Mouse (Mus musculus) heart, embryonic 14.5 days (tissue): ENCODE measurements around the gene Ptprn2. TPM values are rescaled to one million over a fixed set of nuclear protein-coding genes. Genes with fewer than 3 reads are reported as not detected.

Source experiments
- ATAC-seq: fragments of 200-750 bp; cut with Nextera tagmentation; 2 replicates; pipeline ENCODE4 v1.8.0; 2017; ENCODE audit warnings: low read depth, moderate TSS enrichment; ENCODE audit not compliant: insufficient number of reproducible peaks, insufficient read depth, low FRiP score
- H3K27ac ChIP-seq, 2 experiments: fragments of 200-500 bp in 1 of 2; fragments of 300-500 bp in 1 of 2; sonication (generic) in 1 of 2; replicated peaks in 1 of 2; 2 replicates each; pipeline ENCODE4 v1.5.1; 2012 to 2014; ENCODE audit warnings: low read depth in 2 of 2, low read length in 2 of 2, control low read depth in 1 of 2, mild to moderate bottlenecking in 1 of 2, mixed read lengths in 1 of 2; ENCODE audit not compliant: control insufficient read depth in 1 of 2, insufficient read depth in 1 of 2
- H3K27me3 ChIP-seq: fragments of 300-500 bp; sonication (generic); 2 replicates; pipeline ENCODE4 v1.6.1; 2014; ENCODE audit warnings: mild to moderate bottlenecking, low read length, control low read depth; ENCODE audit not compliant: control insufficient read depth, insufficient read depth
- H3K36me3 ChIP-seq: fragments of 300-500 bp; sonication (generic); 2 replicates; pipeline ENCODE4 v1.6.1; 2014; ENCODE audit warnings: mild to moderate bottlenecking, control low read depth, low read length, mixed read lengths; ENCODE audit not compliant: control insufficient read depth, insufficient read depth
- H3K4me1 ChIP-seq, 2 experiments: fragments of 200-500 bp in 1 of 2; fragments of 300-500 bp in 1 of 2; sonication (generic) in 1 of 2; 2 replicates each; pipeline ENCODE4 v1.6.1; 2012 to 2014; ENCODE audit warnings: low read length in 2 of 2, control low read depth in 1 of 2, mixed read lengths in 1 of 2; ENCODE audit not compliant: control insufficient read depth in 2 of 2, insufficient read depth in 2 of 2
- H3K4me2 ChIP-seq: fragments of 300-500 bp; sonication (generic); 2 replicates; pipeline ENCODE4 v1.6.1; 2014; ENCODE audit warnings: mild to moderate bottlenecking, low read length
- H3K4me3 ChIP-seq, 2 experiments: fragments of 200-500 bp in 1 of 2; fragments of 300-500 bp in 1 of 2; sonication (generic) in 1 of 2; 2 replicates each; pipeline ENCODE4 v1.5.1; 2012 to 2014; ENCODE audit warnings: low read length in 2 of 2, mild to moderate bottlenecking in 2 of 2, control low read depth in 1 of 2, low read depth in 1 of 2, moderate library complexity in 1 of 2; ENCODE audit not compliant: control insufficient read depth in 1 of 2, insufficient read depth in 1 of 2
- H3K9ac ChIP-seq: fragments of 300-500 bp; sonication (generic); 2 replicates; pipeline ENCODE4 v1.6.1; 2014; ENCODE audit warnings: mild to moderate bottlenecking, low read length
- H3K9me3 ChIP-seq: fragments of 300-500 bp; sonication (generic); 2 replicates; pipeline ENCODE4 v1.6.1; 2016; ENCODE audit warnings: low read length, control low read depth; ENCODE audit not compliant: control insufficient read depth
- WGBS: fragments of 180-500 bp; shearing (Covaris S2); extraction: QIAGEN DNeasy Blood & Tissue Kit; methylation state at CpG from one replicate; pipeline ENCODE4 v1.1.7; 2014; 5-methylcytosine and 5-hydroxymethylcytosine counted together
- polyA plus RNA-seq: library from polyadenylated mRNA; unstranded; fragments of >200 nt; fragmentation: Nextera tagmentation; extraction: Ambion mirVana; gene quantifications from 2 replicates; pipeline ENCODE4 v1.2.1, GENCODE M21; 2014

Gene Ptprn2
- polyA plus RNA-seq, 1 experiment from 2014 or later = 0.20 TPM

DNA sequence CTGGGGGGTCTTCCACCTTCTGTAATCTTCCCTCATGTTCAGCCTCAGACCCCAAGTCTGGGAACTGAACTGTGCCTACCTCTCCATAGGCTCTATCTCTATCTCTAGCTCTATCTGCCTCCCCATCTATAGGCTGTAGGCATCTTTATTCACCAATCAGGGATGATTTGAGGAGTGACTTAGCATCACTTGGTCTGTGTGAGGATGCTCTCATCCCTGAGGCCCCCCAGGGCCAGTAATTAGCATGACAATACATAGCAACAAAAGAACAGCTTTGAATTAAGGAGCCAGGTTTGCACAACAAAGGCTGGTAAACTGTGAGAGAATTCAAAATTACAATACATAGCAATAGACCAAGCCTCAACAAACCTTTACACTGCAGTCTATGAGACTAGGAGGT lies 749.6 kb downstream of the Ptprn2 start:
- H3K9ac ChIP-seq = no peak overlapping the region
- no peak for ATAC-seq

DNA sequence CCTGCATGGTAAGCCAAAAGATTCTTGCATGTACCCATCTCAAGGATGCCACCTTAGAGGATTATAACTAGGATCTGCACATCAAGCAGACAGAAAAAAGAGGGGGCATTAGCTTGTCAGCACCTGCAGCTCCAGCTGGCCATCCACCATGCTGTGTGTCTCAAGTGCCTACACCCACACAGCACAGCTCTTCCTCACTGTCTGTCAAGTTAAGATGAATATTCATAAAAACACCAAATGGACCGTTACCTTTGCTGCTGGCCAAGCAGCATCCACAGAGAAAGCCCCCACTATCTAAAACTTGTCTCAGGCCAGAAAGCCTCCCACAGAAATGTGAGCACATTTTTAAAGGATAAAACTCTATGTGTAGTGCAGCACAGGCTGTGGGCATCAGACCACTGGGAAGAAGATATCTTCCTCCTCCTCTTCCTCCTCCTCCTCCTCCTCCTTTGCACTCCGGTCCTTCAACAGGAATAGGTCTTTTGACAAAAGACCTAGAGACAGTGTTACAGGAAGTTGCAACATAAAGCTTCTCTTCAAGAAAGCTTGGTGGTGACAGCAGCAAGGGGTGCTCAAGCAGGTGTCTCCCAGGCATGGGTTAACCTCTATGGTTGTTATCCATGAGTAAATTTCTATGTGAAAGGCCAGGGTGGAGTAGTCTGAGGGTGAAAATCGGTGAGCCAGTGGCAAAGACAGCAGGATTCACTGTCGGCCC lies 750.7 kb downstream of the Ptprn2 start:
- Histone ChIP-seq H3K9ac (no peak overlapping the region), H3K4me1 (no peaks in the 10 kb centered on the region), H3K27ac (no peak overlapping the region), H3K4me2 (no peak overlapping the region), H3K36me3 (no peaks in the 10 kb centered on the region), H3K4me3 (no peak overlapping the region), H3K27me3 (no peaks in the 10 kb centered on the region), H3K9me3 (no peaks in the 10 kb centered on the region)
- WGBS = 58% methylated on average over 4 of the region's 4 CpGs
- ATAC-seq = no peak

More for the DNA sequence above, 749.6 kb downstream of the Ptprn2 start:
- H3K4me2 ChIP-seq = no peak overlapping the region
- H3K27me3 ChIP-seq = no peaks in the 10 kb centered on the region
- H3K9me3 ChIP-seq = no peaks in the 10 kb centered on the region
- no peaks in the 10 kb centered on the region for H3K36me3 ChIP-seq
- H3K27ac ChIP-seq = no peak overlapping the region
- no peaks in the 10 kb centered on the region for H3K4me1 ChIP-seq
- no peak overlapping the region for H3K4me3 ChIP-seq

DNA sequence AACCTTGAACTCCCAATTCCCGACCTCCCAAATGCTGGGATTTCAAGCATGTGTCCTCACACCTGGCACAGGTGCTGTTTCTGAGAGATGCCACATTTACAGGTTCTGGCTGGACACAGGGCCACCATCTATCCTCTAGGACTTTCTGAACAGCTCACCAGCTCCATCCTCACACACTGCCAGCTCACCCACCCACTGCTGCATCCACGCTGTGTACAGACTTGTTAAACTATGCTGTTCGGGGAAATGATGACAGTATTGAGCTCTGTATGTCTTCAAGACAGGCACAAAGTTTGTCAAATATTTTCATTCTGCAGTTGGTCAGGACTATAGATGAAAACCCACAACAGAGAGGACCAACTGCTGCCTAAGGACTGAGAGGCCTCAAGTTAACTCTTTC lies 751.5 kb downstream of the Ptprn2 start:
- H3K36me3 ChIP-seq = no peaks in the 10 kb centered on the region
- H3K4me3 ChIP-seq = no peak overlapping the region
- ATAC-seq = no peak
- H3K4me2 ChIP-seq = no peak overlapping the region
- no peak overlapping the region for H3K27ac ChIP-seq
- H3K9me3 ChIP-seq = no peaks in the 10 kb centered on the region
- peaks cover 0 to 2% of the 10 kb centered on the region in 2 experiments; a peak in 2 of 4 replicates for H3K4me1 ChIP-seq
- 69% methylated on average over 3 of the region's 3 CpGs for WGBS
- no peak overlapping the region for H3K9ac ChIP-seq
- no peaks in the 10 kb centered on the region for H3K27me3 ChIP-seq

DNA sequence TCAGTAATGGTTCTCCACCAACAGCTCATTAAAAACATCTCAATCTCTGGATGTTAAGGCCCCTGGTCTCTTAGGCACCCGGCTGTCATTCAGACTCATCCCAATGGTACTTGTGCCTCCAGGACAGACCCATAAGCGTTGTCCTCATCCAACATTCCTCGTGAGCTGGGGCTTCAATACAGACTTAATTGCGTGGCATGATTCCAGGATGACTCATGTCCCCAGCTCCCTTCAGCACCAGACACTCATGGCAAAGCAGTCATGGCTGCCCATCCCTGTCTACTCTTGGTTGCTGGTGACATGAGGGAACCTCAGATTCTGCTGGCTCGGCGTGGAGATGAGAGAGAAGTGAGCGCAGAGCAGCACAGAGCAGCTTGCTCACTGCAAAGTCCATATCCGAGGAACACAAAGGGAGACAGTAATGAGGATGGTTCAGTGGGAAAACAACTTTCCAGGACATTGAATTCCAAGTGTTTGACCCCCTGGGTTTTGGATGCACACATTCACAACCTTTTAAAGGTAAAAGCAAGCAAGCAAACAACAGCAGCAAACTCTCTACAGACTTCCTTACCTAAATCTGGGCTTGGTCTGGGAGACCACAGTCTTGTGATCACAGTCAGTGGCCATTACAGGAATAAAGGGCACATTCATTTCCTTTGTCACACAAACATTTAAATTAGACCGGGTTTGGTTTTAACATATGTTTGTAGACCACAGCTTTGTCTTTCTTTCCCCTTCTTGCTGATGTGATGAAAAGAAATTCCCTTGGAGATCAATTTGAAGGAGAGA lies 754.6 kb downstream of the Ptprn2 start:
- 63% methylated on average over 9 of the region's 9 CpGs for WGBS
- no peaks in the 10 kb centered on the region for H3K36me3 ChIP-seq
- no peak for ATAC-seq
- H3K9me3 ChIP-seq = no peaks in the 10 kb centered on the region
- no peak overlapping the region for H3K4me2 ChIP-seq
- no peaks in the 10 kb centered on the region for H3K27me3 ChIP-seq
- no peak overlapping the region for H3K9ac ChIP-seq
- H3K4me1 ChIP-seq = peaks cover 3% of the 10 kb centered on the region in 2 experiments; a peak in 3 of 4 replicates
- no peak overlapping the region for H3K27ac ChIP-seq
- H3K4me3 ChIP-seq = no peak overlapping the region

DNA sequence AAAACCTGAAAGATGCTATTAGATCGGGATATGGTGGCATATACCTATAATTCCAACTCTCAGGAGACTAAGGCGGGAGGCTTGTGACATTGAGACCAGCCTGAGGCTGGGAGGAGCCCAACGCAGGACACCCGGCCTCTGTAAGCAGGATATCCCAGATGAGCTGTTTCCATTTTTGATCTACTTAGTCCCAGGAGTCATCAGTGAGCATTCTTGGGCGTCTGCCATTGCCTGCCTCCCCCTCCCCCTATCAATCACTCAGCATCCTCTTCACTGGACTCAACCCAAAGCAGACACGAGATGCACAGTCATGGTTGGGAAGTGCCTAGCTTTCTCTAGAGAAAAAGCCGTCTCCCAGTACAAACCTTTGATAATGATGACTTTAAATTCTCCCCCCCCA lies 756.7 kb downstream of the Ptprn2 start:
- Histone ChIP-seq H3K4me3 (no peak overlapping the region), H3K9ac (no peak overlapping the region), H3K36me3 (no peaks in the 10 kb centered on the region), H3K4me1 (peaks cover 3% of the 10 kb centered on the region in 2 experiments; a peak in 3 of 4 replicates), H3K27me3 (no peaks in the 10 kb centered on the region), H3K9me3 (no peaks in the 10 kb centered on the region), H3K4me2 (no peak overlapping the region), H3K27ac (no peak overlapping the region)
- ATAC-seq = no peak; the same call in 1 of the 2 replicates
- WGBS = 32% methylated on average over 7 of the region's 7 CpGs

DNA sequence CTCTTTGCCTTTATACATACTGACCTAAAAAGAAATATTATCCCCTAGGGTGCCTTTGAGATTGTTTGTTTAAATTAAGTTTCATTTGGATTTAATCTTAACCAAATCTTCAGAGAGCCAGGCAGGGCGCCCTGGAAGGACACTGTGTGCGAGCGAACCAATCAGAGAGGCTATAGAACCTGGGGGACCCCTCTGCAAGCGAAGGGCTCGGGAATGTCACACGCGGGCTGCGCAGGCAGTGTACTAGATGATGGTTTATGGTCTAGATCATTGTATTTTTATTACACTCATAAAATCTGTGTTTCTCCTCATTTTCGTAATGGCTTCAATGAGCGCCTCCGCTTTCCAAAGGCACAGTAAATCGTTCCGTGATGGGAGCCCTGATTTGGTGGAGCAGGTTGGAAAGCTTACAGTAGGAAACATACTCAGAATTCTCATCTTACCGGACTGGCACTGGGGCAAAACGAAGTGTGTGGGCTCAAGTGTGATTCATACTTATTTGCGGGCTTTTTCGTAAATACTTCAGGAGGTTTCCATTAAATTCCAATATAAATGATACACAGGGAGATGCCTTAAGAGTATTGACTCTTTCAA lies 760.5 kb downstream of the Ptprn2 start:
- Histone ChIP-seq H3K4me2 (no peak overlapping the region), H3K27me3 (no peaks in the 10 kb centered on the region)
- 85% methylated on average over 17 of the region's 17 CpGs for WGBS

DNA sequence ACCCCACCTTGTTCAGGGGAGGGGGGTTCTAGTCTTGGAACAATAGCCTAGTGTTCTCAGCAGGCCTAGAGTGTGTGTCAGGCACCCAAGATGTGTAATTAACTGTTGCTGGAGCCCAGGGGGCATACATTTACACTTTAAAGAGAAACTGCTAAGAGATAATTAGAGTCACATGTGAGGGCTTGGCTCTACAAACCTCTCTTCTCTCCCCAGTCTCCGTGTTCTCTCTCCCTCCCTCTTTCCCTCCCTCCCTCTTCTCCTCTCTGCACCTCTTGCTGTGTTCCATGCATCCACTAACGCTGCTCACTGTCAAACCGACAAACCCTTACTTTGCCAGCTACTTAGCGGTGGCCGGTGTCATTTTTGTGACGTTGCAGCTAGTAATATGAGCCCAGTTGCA lies 764.9 kb downstream of the Ptprn2 start:
- H3K9me3 ChIP-seq = no peaks in the 10 kb centered on the region
- H3K4me3 ChIP-seq = no peak overlapping the region
- no peak overlapping the region for H3K27ac ChIP-seq
- H3K36me3 ChIP-seq = no peaks in the 10 kb centered on the region
- H3K9ac ChIP-seq = no peak overlapping the region
- no peak for ATAC-seq
- WGBS = 7% methylated on average over 6 of the region's 6 CpGs
- H3K4me2 ChIP-seq = peak overlapping the region; percentile 28; the same call in 1 of the 2 replicates
- H3K27me3 ChIP-seq = no peaks in the 10 kb centered on the region; the same call in 1 of the 2 replicates
- peaks cover 5 to 13% of the 10 kb centered on the region in 2 experiments; a peak in 3 of 4 replicates for H3K4me1 ChIP-seq

More for the DNA sequence above, 760.5 kb downstream of the Ptprn2 start:
- H3K27ac ChIP-seq = no peak overlapping the region
- ATAC-seq = no peak
- peaks cover 3 to 11% of the 10 kb centered on the region in 2 experiments for H3K4me1 ChIP-seq
- no peaks in the 10 kb centered on the region for H3K9me3 ChIP-seq
- no peaks in the 10 kb centered on the region for H3K36me3 ChIP-seq
- no peak overlapping the region for H3K9ac ChIP-seq
- no peak overlapping the region for H3K4me3 ChIP-seq
